Mouse (Mus musculus): Measurements from ENCODE around the gene Baz1a. TPM values are rescaled to one million over a fixed set of nuclear protein-coding genes. Genes with fewer than 3 reads are reported as not detected.
A peak's percentile ranks its signal among the peaks of the same experiment; 100 is the strongest.

Baz1a gene
- polyA plus RNA-seq, 2 experiments, result 17.7 to 26.4 TPM

DNA sequence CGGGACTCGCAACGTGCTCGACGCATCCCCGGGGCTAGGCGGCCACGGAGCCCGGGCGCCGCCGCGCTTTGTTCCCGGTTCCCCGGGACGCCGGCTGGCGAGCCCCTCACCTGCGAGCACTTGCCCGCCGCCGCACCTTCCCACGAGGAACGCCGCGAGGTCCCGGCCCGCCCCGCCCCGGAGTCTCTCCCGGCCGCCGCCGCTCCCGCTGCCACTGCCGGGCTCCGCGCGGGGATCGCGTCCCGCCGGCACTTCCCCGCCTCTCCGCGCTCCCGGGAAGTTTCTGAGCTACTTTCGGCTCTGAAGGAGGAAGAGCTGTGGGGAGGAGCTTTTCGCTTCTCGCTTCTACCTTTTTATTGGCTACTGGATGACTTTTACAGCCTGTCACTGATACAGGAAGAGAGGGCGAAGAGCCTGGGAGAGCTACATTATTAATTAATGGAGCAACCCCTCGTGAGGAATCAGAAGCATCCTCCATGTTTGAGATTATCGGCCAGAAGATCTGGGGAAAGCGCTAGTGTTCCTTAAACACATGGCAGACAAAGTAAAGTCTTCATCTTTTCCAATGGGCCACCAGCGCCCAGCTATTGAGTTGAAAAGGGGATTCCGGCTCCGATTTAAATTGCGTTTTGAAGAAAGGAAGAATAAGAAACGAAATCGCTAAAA is 28.0 kb downstream of the Baz1a start, which contains the start of gene Gm20403:
TSS of gene Gm20403 (minus strand) at position 478 of the 666 bp plus-strand sequence.
- DNase-seq (ENCODE audit: low read depth in 3 of 3, low spot score in 3 of 3), result peak; percentile 78 to 83 (median 79)
- H3K4me1 ChIP-seq (replicated peaks; ENCODE audit: control insufficient read depth in 2 of 2, insufficient read depth in 2 of 2, low read length in 1 of 2), result peaks cover 21 to 23% of the 10 kb centered on the region in 2 experiments
- no peaks in the 10 kb centered on the region for H3K9me3 ChIP-seq (ENCODE audit: control insufficient read depth, low read length)
- TF ChIP-seq CTCF (IDR thresholded peaks at IDR 0.05; ENCODE audit: low read depth) (no peak), EP300 (IDR thresholded peaks at IDR 0.05; ENCODE audit: low read depth) (no peak)
- peak within 1 kb of the TSS; percentile 90 for H3K9ac ChIP-seq (replicated peaks)
- H3K4me2 ChIP-seq (ENCODE audit: low read depth), result peak within 1 kb of the TSS; percentile 92
- WGBS (ENCODE audit: insufficient replicate concordance), result under 1% methylated on average over 50 of the region's 60 CpGs
- peak; percentile 78 for ATAC-seq (ENCODE audit: insufficient read depth)
- no peaks in the 10 kb centered on the region for H3K27me3 ChIP-seq (ENCODE audit: control insufficient read depth, insufficient read depth, low read length)
- H3K36me3 ChIP-seq (replicated peaks; ENCODE audit: control insufficient read depth, insufficient read depth, low read depth), result peaks cover 5% of the 10 kb centered on the region; the same call in 1 of the 2 replicates
- peak within 1 kb of the TSS; percentile 85 to 95 for H3K4me3 ChIP-seq (ENCODE audit: insufficient read depth in 1 of 2, low read depth in 2 of 2, low read length in 2 of 2)
- peak within 1 kb of the TSS; percentile 90 for H3K27ac ChIP-seq

DNA sequence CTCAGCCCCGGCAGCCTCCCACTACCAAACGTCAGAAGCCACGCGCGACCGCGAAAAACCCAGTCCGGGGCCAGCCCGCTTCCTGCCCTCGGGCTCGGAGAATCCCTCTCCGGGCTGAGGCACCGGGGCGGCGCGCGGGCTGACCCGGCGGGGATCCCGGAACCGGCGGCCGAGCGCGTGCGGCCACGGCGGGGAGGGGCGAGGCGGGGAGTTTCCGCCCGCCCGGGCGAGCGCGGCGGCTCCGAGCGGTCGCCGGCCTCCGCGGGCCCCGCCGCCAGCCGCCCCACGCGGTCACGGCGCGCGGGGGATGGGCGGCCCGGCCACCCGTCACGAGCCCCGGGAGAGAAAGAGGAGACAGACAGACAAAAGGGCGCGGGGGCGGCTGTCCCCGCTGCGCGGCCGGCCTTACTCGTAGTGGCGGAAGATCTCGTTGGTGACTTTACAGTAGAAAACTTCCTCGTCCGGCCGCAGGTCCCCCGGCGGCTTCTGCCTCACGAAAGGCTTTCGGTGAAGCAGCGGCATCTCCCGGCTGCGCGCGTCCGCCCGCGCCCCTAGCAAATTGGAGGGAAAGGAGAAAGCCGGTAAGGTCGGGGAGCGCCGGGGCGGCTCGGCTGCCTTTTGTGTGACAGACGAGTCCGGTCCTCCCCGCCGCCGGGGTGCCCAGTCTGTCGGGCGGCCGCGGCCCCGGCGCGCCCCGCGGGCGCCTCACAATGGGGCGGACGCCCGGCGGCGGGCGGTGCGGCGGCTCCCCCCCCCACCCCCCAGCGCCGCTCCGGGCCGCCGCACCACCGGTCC is 28.7 kb downstream of the Baz1a start:
- WGBS (ENCODE audit: insufficient replicate concordance), result under 1% methylated on average over 91 of the region's 117 CpGs
- H3K9me3 ChIP-seq (ENCODE audit: control insufficient read depth, low read length), result no peaks in the 10 kb centered on the region
- H3K36me3 ChIP-seq (replicated peaks; ENCODE audit: control insufficient read depth, insufficient read depth, low read depth), result peaks cover 5% of the 10 kb centered on the region; the same call in 1 of the 2 replicates
- TF ChIP-seq EP300 (IDR thresholded peaks at IDR 0.05; ENCODE audit: low read depth), result no peak
- TF ChIP-seq CTCF (IDR thresholded peaks at IDR 0.05; ENCODE audit: low read depth), result no peak
- H3K4me2 ChIP-seq (ENCODE audit: low read depth), result peak overlapping the region; percentile 92
- peak in 2 of 3 experiments; percentile 30 to 37 for DNase-seq (ENCODE audit: low read depth in 3 of 3, low spot score in 3 of 3)
- H3K9ac ChIP-seq (replicated peaks), result peak overlapping the region; percentile 90
- H3K4me3 ChIP-seq (ENCODE audit: insufficient read depth in 1 of 2, low read depth in 2 of 2, low read length in 2 of 2), result peak overlapping the region; percentile 85 to 95
- H3K27me3 ChIP-seq (ENCODE audit: control insufficient read depth, insufficient read depth, low read length), result no peaks in the 10 kb centered on the region
- peaks cover 25 to 28% of the 10 kb centered on the region in 2 experiments for H3K4me1 ChIP-seq (replicated peaks; ENCODE audit: control insufficient read depth in 2 of 2, insufficient read depth in 2 of 2, low read length in 1 of 2)
- peak overlapping the region; percentile 90 for H3K27ac ChIP-seq
- peak; percentile 71 for ATAC-seq (ENCODE audit: insufficient read depth)

DNA sequence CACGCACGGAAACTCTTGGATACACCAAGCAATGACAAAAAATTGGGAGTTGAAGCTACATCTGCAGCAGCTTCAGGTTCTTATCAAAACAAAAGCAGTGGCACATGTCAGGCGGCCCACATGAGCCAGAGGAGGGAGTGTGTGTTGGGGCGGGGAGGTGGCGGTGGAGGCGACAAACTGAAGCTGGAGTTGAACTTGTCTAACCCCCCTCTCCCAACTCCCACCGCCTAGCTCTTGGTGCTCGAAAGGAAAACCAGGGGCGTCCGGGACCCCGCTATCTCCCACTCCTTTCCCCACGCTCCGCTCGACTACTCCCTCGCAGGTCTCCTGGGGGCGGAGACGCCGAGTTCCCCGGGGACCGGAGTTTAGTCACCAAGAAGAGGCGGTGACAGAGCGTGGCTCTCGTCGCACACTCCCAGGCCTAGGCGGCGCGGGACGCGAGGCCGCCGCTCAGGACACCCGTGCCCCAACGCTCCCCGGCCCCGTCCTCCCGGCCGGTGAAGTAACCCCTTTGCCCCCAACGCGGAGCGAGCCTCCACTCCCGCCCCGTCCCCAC is 29.4 kb downstream of the Baz1a start:
- Histone ChIP-seq H3K27ac (peak overlapping the region; percentile 90), H3K4me3 (ENCODE audit: insufficient read depth in 1 of 2, low read depth in 2 of 2, low read length in 2 of 2) (peak overlapping the region; percentile 85 to 95), H3K4me1 (replicated peaks; ENCODE audit: control insufficient read depth in 2 of 2, insufficient read depth in 2 of 2, low read length in 1 of 2) (peaks cover 28 to 32% of the 10 kb centered on the region in 2 experiments), H3K27me3 (ENCODE audit: control insufficient read depth, insufficient read depth, low read length) (no peaks in the 10 kb centered on the region), H3K9ac (replicated peaks) (peak overlapping the region; percentile 90), H3K9me3 (ENCODE audit: control insufficient read depth, low read length) (no peaks in the 10 kb centered on the region), H3K36me3 (replicated peaks; ENCODE audit: control insufficient read depth, insufficient read depth, low read depth) (peaks cover 5% of the 10 kb centered on the region; the same call in 1 of the 2 replicates), H3K4me2 (ENCODE audit: low read depth) (peak overlapping the region; percentile 92)
- ATAC-seq (ENCODE audit: insufficient read depth) (peak; percentile 77), DNase-seq (ENCODE audit: low read depth in 3 of 3, low spot score in 3 of 3) (peak; percentile 63 to 75 (median 72))
- WGBS (ENCODE audit: insufficient replicate concordance), result under 1% methylated on average over 42 of the region's 42 CpGs
- TF ChIP-seq EP300 (IDR thresholded peaks at IDR 0.05; ENCODE audit: low read depth) (peak; percentile 20; the same call in 1 of the 2 replicates), CTCF (IDR thresholded peaks at IDR 0.05; ENCODE audit: low read depth) (peak; percentile 3; the same call in 1 of the 2 replicates)

DNA sequence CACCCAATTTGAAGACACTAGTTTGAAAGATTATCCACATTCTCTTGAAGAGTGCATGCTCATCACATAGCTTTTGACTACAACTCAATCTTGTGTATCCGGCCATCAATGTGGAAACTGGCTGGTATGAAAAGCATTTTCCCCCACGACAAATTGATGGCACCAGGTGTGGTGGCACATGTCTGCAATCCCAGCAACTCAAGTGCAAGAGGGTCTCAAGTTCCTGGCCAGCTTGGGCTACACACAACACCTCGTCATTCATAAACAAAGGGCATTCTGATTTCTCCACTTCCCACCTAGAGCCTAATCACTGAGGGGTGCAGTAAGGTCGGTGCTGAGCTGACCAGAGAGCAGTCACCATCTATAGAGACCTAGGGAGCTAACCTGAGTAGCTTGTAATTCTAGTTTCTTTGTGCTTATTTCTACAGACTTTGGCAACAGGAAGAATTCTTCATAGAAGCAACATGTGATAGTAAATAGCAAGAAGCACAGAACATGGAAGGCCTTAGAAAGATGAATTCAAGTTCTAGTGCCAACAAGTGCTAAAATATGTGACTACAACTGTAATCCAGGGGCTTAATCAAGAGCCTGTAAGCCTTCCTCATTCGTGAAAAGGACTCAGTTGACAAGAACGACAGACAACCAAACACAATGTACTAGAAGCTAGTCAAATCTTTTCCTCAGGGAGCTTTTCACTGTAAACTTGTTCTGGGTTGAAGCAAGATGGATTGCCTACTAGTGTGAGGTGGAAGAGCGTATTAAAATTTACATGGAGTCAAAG is 31.0 kb downstream of the Baz1a start:
- peaks cover 25 to 28% of the 10 kb centered on the region in 2 experiments for H3K4me1 ChIP-seq (replicated peaks; ENCODE audit: control insufficient read depth in 2 of 2, insufficient read depth in 2 of 2, low read length in 1 of 2)
- 77% methylated on average over 7 of the region's 7 CpGs for WGBS (ENCODE audit: insufficient replicate concordance)
- H3K27me3 ChIP-seq (ENCODE audit: control insufficient read depth, insufficient read depth, low read length), result no peaks in the 10 kb centered on the region
- no peak for ATAC-seq (ENCODE audit: insufficient read depth)
- no peak overlapping the region for H3K27ac ChIP-seq
- no peak overlapping the region for H3K4me3 ChIP-seq (ENCODE audit: insufficient read depth in 1 of 2, low read depth in 2 of 2, low read length in 2 of 2)
- H3K9me3 ChIP-seq (ENCODE audit: control insufficient read depth, low read length), result no peaks in the 10 kb centered on the region
- no peak for TF ChIP-seq CTCF (IDR thresholded peaks at IDR 0.05; ENCODE audit: low read depth)
- TF ChIP-seq EP300 (IDR thresholded peaks at IDR 0.05; ENCODE audit: low read depth), result no peak
- H3K9ac ChIP-seq (replicated peaks), result no peak overlapping the region
- H3K4me2 ChIP-seq (ENCODE audit: low read depth), result peak overlapping the region; percentile 19; the same call in 1 of the 2 replicates
- no peak for DNase-seq (ENCODE audit: low read depth in 3 of 3, low spot score in 3 of 3)
- peaks cover 5% of the 10 kb centered on the region; the same call in 1 of the 2 replicates for H3K36me3 ChIP-seq (replicated peaks; ENCODE audit: control insufficient read depth, insufficient read depth, low read depth)
